Mouse (Mus musculus): Measurements from ENCODE around the gene Olfr889. TPM values are rescaled to one million over a fixed set of nuclear protein-coding genes. Genes with fewer than 3 reads are reported as not detected.

The Olfr889 gene
- 0.11 TPM for polyA plus RNA-seq (2017; shearing (Covaris generic))

DNA sequence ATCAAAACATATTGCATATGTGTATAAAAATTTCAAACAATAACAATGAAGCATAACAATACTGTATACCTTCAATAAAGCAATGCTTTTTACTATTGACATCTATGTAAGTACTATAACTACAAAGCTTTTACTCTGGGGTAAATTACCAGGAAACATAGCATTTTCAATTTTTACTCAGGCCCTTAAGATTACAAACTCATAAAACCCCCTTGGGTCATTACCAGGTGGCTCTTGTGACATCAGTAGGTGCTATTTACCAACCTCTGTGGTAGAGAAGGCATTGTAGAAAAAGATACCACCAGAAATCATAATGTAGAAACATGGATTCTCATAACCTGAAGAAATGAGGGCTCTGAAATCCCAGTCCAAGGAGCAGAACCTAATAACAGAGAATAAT lies at the start of gene Olfr889:
TSS of gene Olfr889 (plus strand) at position 301 of the 400 bp plus-strand sequence.

DNA sequence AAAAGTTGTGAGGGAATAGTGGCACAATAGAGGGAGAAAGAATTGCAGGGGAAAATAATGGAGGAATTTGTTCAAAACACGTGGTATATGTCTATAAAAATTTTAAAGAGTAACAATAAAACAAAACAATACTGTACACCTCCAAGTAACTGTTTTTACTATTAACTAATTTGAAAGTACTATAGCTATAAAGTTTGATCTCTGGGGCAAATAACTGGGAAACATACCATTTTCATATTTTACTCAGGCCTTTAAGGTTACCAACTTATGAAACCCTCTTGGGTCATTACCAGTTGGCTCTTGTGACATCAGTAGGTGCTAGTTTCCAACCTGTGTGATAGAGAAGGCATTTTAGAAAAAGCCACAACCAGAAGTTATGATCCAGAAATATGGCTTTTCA lies 31.2 kb upstream of the Olfr889 start, which contains the start of gene Olfr887:
TSS of gene Olfr887 (plus strand) at position 301 of the 400 bp plus-strand sequence.

DNA sequence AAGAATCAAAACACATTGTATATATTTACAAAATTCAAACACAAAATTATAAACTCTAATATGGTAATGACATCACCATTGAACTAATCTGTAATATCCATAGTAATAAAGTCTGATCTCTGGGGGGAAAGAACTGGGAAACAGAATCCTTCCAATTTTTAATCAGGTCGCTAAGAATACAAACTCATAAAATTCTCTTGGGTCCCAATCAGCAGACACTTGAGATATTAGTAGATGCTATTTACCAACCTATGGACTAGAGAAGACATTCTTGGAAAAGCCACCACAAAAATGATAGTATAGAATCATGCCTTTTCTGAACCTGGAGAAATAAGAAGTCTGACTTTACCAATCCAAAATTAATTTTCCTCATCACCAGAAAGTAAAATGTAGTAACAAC lies 7.2 kb upstream of the Olfr889 start, which contains the start of gene Olfr888:
TSS of gene Olfr888 (plus strand) at position 301 of the 400 bp plus-strand sequence.

DNA sequence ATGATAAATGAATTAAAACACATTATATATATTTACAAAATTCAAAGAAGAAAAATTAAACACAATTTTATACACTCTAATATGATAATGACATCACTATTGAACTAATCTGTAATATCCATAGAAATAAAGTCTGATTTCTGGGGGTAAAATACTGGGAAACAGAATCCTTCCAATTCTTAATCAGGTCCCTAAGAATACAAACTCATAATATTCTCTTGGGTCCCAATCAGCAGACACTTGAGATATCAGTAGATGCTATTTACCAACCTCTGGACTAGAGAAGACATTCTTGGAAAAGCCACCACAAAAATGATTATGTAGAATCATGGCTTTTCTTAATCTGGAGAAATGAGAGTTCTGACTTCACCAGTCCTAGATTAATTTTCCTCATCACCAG lies 27.2 kb downstream of the Olfr889 start, which contains the start of gene Olfr890:
TSS of gene Olfr890 (plus strand) at position 301 of the 400 bp plus-strand sequence.

Other genes with a start within 250 kb of the Olfr889 start
- gene Olfr145, start 218.5 kb upstream of the Olfr889 start, polyA plus RNA-seq (2017; shearing (Covaris generic)) = 0.02 TPM
- 0.14 TPM for gene Olfr878, start 197.4 kb upstream of the Olfr889 start, polyA plus RNA-seq (2017; shearing (Covaris generic))
- gene Olfr881, start 123.4 kb upstream of the Olfr889 start, polyA plus RNA-seq (2017; shearing (Covaris generic)) = not detected
- gene Olfr883, start 89.4 kb upstream of the Olfr889 start, polyA plus RNA-seq (2017; shearing (Covaris generic)) = not detected
- not detected for gene Olfr884, start 68.6 kb upstream of the Olfr889 start, polyA plus RNA-seq (2017; shearing (Covaris generic))
- not detected for gene Olfr885, start 53.9 kb upstream of the Olfr889 start, polyA plus RNA-seq (2017; shearing (Covaris generic))
- gene Olfr887, start 31.1 kb upstream of the Olfr889 start, polyA plus RNA-seq (2017; shearing (Covaris generic)) = 0.06 TPM
- gene Olfr888, start 7.1 kb upstream of the Olfr889 start, polyA plus RNA-seq (2017; shearing (Covaris generic)) = 0.10 TPM
- 0.04 TPM for gene Olfr890, start 27.3 kb downstream of the Olfr889 start, polyA plus RNA-seq (2017; shearing (Covaris generic))
- not detected for gene Olfr891, start 65.6 kb downstream of the Olfr889 start, polyA plus RNA-seq (2017; shearing (Covaris generic))
- gene Olfr893, start 93.2 kb downstream of the Olfr889 start, polyA plus RNA-seq (2017; shearing (Covaris generic)) = not detected
- not detected for gene Olfr894, start 102.9 kb downstream of the Olfr889 start, polyA plus RNA-seq (2017; shearing (Covaris generic))
- gene Olfr143, start 137.6 kb downstream of the Olfr889 start, polyA plus RNA-seq (2017; shearing (Covaris generic)) = not detected
- gene Olfr895, start 152.7 kb downstream of the Olfr889 start, polyA plus RNA-seq (2017; shearing (Covaris generic)) = not detected
- not detected for gene Olfr896-ps1, start 175.9 kb downstream of the Olfr889 start, polyA plus RNA-seq (2017; shearing (Covaris generic))
- gene Olfr25, start 213.9 kb downstream of the Olfr889 start, polyA plus RNA-seq (2017; shearing (Covaris generic)) = 0.07 TPM
- gene Olfr898, start 233.2 kb downstream of the Olfr889 start, polyA plus RNA-seq (2017; shearing (Covaris generic)) = 0.12 TPM